Mouse (Mus musculus) c-Kit-positive CD71-negative TER-119-negative erythroid progenitor cells, embryonic 14.5 days (primary cell): ENCODE data around the gene 2510002D24Rik.

Source experiments
- DNase-seq: peaks from one replicate; pipeline ENCODE4 v3.0.0-alpha.2; 2013; ENCODE audit warnings: low read depth

2510002D24Rik gene

GRCm38 (mm10) chr16:18836468-18837208 is at the start of gene 2510002D24Rik, which contains the start of gene Gm28539:
Gene 2510002D24Rik (plus strand): TSS chr16:18836578.
Gene Gm28539 (plus strand): TSS chr16:18836584.
- peak; percentile 84 for DNase-seq

- no peak for DNase-seq
These were observed 49.7 kb upstream of the 2510002D24Rik start for GRCm38 (mm10) chr16:18786652-18787051.

- no peak for DNase-seq
These were observed 47.6 kb upstream of the 2510002D24Rik start for GRCm38 (mm10) chr16:18788627-18789406.

GRCm38 (mm10) chr16:18795223-18795899 is 41.0 kb upstream of the 2510002D24Rik start:
- no peak for DNase-seq

GRCm38 (mm10) chr16:18796645-18797044 is 39.7 kb upstream of the 2510002D24Rik start:
- no peak for DNase-seq

GRCm38 (mm10) chr16:18798151-18798550 is 38.2 kb upstream of the 2510002D24Rik start:
- DNase-seq: no peak

GRCm38 (mm10) chr16:18798841-18799240 is 37.5 kb upstream of the 2510002D24Rik start:
- no peak for DNase-seq

- no peak for DNase-seq
These were observed 30.6 kb upstream of the 2510002D24Rik start for GRCm38 (mm10) chr16:18805746-18806145.

GRCm38 (mm10) chr16:18809001-18809400 is 27.4 kb upstream of the 2510002D24Rik start:
- DNase-seq: peak; percentile 29

GRCm38 (mm10) chr16:18811032-18811431 is 25.3 kb upstream of the 2510002D24Rik start:
- peak; percentile 9 for DNase-seq

GRCm38 (mm10) chr16:18811468-18812384 is 24.7 kb upstream of the 2510002D24Rik start, which contains the start of the genes Ufd1 and Cdc45:
Gene Ufd1 (plus strand): TSS chr16:18811779.
Gene Cdc45 (minus strand): TSS chr16:18811987.
- DNase-seq: peak; percentile 87

- no peak for DNase-seq
These were observed 23.9 kb upstream of the 2510002D24Rik start for GRCm38 (mm10) chr16:18812385-18812910.

GRCm38 (mm10) chr16:18822356-18822755 is 14.0 kb upstream of the 2510002D24Rik start:
- DNase-seq: no peak

GRCm38 (mm10) chr16:18822925-18823324 is 13.5 kb upstream of the 2510002D24Rik start:
- no peak for DNase-seq

- DNase-seq: no peak
These were observed 7.7 kb upstream of the 2510002D24Rik start for GRCm38 (mm10) chr16:18828630-18829029.

- no peak for DNase-seq
These were observed 7.3 kb upstream of the 2510002D24Rik start for GRCm38 (mm10) chr16:18829102-18829501.

GRCm38 (mm10) chr16:18833486-18833885 is 2.9 kb upstream of the 2510002D24Rik start:
- DNase-seq: no peak

- no peak for DNase-seq
These were observed 308 bp upstream of the 2510002D24Rik start for GRCm38 (mm10) chr16:18836073-18836467.

GRCm38 (mm10) chr16:18838346-18838745 is 2.0 kb downstream of the 2510002D24Rik start:
- DNase-seq: no peak

GRCm38 (mm10) chr16:18846301-18846820 is 10.0 kb downstream of the 2510002D24Rik start:
- no peak for DNase-seq
